Mouse (Mus musculus) cerebellum, adult 9-10 months (tissue): ENCODE results near the gene Bcor.
A peak's percentile ranks its signal among the peaks of the same experiment; 100 is the strongest.

Experiments
- DNase-seq: peaks from one replicate; pipeline ENCODE4 v3.0.0; 2022

Bcor gene

DNA sequence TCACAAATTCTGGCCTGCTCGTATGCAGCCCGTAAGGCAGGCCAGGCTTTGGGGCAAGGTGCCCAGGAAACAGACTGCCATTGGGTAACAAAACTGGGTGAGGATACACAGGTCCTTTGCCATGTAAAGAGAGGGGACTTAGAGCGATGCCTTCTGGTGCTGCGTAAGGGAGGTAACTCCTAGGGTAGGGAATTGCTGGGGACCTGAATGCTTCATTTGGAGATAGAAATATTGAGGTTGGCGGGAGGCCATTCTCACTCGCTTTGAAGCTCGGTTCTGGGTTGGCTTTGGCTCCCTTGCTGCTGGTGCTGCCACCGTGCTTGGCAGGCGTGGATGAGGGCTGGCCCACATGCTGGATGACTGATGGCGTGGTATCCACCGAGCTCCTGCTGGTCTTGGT lies 102.9 kb downstream of the Bcor start:
- peak; percentile 59 for DNase-seq

DNA sequence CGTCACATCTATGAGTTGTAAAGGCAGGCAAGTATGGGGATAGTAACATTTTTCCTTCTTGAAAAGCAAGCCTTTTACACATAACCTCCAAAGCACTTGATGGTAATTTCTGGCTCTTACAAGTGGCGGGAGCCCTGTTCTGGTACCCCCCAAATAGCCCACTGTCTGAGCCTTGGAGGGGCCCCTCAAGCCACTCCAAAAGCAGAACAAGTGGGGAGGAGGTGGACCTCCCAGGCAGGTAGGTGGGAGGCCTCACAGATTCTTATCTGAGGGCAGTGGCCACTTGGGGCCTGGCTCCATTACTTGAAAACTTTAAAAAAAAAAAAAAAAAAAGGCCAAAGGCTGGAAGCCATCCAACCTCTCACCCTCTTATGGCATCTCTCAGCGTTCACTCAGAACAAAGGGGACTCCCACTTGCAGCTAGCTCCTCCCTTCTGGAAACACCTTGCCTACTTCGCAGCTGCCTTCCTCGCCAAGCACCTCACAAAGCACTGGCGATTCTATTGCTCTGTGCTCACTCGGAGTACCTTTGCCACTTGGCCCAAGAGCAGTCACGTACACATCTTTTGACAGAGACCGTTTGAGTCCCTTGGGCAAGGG lies 106.7 kb downstream of the Bcor start:
- DNase-seq = no peak

DNA sequence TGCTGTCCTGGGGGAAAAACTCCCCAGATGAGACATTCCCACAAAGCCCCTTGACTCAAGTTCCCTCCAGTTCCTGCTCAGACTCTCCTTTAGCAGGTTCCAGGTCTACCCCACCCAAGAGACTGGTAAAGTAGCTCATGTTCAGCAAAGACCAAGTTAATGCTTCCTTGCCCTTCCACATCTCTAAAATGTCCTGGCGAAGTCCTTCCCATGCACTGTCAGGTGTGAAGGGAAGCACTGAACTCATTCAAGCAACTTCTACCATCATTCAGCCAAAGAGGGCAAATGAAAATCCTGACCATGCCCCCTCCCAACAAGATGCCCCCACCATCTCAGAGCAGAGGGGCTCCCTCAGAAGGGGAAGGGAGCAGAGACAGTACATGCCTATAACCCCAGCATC lies 107.5 kb downstream of the Bcor start:
- DNase-seq = no peak

DNA sequence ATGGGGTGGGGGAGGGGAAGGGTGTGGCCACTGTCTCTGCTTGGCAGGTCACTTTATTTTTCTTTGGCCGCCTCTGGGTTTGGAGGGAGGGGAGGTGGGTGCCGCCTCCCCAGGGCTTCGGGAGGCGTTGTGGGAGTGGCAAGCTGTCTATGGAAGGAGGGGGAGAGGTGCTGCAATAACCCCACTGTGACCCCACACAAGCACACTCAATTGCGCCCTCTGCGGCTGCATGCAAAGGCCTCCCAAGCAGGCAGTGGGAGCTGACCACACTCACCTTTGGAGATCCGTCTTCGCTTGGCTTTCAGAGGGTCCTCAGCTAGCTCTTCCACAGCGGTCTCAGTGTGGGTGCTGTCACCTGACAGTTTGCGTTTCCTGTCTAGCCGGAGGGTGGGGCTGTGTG lies 111.4 kb downstream of the Bcor start:
- DNase-seq = no peak

DNA sequence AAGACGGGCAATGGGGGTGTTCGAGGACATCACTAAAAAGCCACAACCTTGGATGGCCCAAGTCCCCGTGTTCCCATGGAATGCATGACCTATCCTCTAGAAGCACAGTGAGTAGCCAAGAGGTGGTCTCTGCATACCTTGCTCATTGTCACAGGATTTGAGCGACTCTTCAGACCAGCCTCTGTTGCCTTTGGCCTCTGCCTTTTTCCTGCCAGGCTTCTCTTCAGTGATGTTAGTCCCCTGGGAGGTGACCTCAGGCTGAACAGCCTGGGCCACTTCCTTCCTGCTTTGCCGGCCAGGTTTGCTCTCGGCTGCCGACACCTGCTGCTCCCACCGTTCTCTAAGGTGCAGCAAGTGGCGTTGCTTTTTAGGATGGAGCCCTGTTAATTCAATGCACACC lies 112.0 kb downstream of the Bcor start:
- no peak for DNase-seq

DNA sequence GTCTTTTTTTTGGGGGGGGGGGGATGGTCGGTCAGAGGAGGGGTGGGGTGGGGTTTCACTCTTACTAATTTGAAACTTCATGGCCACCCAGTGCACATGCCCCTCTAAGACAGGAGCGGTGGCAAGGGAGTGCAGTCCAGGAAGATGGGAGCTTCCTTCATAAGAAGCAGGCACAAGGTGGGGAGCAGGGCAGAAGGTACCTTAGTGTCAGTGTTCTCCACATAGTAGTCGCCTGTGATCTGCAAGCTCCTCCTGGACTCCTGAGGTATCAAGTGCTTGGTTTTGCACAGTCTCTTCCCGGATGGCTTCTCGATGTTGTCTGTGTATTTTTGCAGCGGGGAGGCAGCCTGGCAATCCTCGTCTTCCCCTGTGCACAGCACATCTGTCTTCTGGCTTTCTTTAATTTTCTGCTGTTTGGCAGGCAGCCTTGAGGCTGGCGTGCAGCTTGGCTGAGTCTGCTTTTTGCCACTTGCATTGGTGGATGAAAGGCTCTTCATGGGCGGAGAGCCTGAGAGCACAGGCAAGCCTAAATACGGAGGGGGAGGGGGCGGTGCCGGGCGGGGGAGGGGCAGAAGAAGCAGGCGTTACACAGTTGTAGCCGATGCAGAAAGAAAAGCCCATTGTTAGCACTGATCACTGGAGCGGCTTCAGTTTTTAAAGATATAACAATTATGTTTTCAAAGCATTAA lies 112.8 kb downstream of the Bcor start:
- no peak for DNase-seq

DNA sequence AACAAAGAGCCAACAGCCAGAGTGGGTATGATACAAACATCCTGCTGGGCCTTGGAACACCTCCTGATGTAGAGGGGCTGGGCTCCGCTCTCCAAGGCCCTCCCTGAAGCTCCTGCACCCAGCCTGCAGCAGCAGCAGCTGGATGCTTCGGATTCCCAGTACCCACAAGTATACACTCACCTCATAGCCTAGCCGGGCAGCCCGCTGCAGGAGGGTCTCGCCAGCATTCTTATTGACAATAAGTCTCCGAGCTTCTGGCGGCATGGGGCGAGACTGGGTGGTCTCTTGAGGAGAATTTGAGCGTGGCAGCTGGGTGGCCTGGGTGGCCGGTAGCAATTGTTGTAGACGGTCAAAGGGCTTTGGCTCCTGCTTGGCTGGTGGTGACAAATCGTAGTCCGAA lies 113.5 kb downstream of the Bcor start:
- no peak for DNase-seq

DNA sequence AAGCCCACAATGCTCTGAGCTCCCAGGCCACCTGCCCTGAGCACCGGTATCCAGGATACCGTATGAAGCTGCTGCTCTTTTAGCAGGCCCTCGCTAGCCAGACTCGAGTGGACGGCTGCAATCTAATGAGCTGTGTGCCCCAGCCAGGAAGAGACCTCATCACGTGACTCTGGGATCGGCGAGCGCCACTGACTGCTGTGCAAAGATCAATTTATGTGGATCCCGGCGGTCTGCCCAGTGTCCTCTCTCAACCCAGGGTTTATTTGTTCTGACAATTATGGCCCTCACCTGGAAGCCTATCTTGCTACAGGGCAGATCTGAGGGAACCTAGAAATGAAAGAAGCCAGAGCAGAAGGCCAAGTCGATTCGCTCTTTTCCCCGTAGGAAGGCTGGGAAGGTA lies 116.8 kb downstream of the Bcor start:
- no peak for DNase-seq

DNA sequence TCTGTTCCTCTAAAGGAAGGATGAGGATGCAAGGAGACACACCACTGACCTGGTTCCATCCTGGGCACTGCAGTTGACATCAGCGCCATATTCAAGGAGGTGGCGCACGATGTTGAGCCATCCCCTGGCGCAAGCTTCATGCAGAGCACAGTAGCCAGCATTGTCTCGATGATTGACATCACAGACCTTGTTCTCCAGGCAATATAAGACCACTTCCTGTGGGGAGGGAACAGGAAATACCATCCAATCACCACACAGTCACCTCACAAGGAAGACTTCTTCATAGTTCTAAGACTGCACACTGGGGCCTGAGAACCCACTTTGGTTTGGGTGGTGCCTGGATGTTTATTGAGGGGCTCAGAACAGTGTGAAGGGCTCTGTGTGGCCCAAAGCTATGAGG lies 118.7 kb downstream of the Bcor start:
- DNase-seq = no peak

DNA sequence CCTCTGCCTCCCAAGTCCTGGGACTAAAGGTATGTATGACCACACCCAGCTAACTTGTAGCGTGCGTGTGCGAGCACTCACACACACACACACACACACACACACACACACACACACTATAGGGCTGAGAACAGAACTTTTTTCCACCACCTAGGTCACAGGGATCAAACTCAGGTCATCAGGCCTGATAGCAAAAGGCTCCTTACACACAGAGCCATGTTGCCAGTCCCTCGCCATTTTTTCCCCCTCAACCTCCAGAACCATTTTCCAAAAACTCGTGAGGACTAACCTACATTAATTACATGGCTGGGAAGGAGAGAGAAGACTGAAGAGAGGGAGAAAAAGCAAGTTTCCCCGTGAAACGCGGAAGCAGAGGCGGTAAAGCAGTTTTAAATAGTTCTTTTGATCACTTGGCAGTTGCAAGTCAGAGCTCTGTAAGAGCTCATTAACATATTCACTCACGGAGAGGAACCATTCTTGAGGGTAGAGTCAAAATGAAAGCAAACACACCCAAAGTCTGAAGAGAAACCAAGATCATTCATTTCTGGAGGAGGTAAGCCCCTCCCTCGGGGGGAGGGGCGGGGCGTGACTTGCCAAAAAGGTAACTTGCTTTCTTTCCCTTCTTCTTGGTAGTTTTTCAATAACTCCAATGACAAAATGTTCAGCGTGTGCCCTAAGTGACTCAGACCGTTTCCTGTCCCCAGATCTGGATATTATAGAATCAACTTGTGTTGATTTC lies 145.3 kb downstream of the Bcor start:
- DNase-seq = no peak

DNA sequence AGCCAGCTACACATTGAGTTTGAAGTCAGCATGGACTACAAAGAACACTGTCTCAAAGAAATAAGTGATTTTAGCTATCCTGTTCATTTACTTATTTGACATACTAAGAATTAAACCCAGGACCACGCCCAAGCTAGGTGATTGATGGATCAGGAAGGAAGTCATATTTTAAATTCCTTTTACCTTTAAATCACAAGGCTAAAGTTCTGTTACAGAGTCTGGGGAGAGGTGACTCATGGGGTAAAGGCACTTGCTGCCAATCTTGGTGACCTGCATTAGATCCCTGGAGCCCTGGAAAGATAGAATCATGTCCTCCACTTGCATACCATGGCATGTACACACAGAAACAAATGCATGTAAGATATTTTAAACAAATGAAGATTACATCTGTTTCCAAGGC lies 149.5 kb downstream of the Bcor start:
- DNase-seq = no peak

DNA sequence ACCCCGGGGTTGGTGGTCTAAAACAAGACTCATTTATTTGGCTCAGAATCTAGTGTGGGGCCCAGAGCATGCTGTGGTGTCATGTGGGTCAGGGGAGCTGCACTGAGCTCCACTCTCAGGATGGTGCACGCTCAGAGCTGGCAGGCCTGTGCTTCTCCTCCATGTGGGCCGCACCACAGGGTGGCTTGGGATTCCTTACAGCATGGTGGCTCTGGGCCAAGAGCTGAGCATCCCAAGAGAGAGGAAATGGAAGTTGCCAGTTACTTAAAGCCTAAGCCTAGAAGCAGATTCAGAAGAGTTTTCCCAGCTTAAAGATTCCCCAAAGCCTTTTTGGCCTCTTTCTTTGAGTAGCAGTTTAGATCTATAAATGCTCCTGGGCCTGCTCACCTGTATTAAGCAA lies 151.1 kb downstream of the Bcor start:
- DNase-seq = no peak

DNA sequence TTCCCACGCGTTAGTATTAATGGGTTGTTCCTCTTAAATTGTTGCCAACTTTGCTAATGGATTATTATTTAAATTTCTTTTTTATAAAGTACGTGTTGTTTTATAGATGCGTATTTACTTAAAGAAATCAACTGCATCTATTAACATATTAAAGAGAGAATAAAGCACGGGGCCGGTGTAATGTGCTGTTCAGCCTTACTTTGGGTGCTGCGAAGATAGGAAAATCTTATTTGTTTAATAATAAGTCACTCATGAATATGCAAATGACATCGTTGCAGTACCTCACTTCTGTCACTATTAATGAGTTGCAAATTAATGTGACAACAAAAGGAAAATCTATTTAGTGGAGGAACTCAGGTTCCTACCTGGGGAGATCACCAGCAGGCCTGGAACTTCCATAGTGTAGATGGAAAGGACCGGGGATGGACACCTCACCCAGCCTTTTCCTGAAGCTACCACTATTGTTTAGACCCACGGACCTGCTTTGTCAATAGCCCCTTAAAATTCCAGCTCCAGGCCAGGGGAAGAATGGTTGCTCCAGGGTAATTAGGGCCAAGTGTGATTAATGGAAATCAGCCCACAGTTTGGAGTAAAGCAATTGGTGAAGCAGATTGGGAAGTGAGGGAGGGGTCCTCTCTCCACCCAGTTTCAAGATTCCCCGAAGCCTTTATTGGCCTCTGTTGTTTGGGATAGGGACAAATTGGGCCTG lies 152.2 kb downstream of the Bcor start:
- no peak for DNase-seq

DNA sequence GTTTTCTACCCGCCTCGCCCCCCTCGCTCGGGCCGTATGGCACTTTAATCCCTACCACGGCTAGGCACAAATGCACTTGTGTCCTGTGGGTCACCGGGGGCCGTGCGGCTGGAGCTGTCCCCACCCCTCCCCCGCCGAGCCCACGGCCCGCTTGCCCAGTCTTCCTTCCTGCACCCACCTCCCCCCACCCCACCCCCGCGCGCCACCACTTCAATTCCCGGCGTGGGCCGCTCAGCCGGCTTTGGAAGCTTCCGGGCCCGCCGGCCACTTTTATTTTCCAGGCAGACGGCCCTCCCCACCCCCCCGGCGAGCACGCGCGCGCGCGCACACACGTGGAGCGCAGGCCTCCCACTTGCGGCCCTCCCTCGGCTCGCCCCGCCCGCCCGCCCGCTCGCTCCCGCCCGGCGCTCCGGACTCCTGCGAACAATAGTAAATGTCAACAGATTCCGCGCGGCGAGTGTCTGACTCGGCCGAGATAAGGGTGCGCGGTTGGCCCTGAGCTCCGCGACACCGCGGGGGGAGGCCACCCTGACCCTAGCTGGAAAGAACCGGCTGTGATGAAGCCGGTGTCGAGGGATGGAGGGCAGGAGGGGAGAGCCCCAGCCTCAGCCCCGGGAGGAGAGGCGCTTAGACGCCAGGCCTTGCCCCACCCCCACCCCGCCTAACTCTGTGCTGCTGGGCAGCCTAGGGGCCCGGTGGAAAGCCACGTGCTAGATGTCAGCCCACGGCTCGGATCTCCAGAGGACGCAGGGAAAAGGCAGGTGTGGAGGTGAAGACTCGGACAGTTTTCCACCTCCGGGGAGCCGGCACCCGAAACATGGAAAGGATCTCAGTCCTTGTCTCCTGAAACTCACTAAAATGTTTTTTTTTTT lies 153.0 kb downstream of the Bcor start:
- peak; percentile 39 for DNase-seq

DNA sequence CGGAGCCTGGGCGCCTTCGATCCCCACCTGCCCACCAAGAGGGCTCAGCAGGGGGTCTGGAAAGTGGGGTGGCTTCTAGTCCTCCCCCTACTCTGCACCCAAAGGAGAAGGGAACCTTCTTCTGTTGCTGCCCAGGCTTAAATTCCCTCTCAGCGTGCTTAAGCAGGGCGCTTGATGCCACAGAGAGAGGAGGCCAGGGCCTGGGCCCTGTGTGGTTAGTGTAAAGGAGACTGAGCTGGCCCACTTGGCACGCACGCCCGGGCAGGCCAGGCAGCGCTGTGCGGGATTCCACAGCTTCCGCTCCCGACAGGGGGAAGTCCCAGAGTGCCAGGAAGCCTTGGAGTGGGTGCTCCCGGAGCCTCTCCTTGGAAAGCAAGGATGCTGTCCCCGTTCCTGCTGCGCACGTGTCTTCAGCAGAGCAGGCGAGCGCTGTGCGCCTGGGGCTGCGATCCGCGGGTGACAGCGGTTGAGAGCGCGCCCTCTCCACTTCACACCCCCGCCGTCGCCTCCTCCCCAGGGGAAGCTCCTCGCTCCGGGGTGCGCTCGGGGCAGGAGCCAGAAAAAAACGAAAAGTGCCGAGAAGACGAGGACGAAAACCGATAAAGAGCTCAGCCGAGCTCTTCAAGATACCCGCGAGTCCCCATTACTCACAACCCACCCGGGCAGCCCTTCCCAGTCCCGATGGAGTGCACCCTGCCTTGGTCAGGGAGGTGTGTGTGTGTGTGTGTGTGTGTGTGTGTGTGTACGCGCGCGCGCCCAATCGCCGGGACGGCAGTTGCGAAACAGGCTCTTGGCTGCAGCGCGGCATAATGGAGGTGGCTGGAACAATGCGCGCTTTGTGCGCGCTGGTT lies 153.9 kb downstream of the Bcor start:
- DNase-seq = peak; percentile 37

DNA sequence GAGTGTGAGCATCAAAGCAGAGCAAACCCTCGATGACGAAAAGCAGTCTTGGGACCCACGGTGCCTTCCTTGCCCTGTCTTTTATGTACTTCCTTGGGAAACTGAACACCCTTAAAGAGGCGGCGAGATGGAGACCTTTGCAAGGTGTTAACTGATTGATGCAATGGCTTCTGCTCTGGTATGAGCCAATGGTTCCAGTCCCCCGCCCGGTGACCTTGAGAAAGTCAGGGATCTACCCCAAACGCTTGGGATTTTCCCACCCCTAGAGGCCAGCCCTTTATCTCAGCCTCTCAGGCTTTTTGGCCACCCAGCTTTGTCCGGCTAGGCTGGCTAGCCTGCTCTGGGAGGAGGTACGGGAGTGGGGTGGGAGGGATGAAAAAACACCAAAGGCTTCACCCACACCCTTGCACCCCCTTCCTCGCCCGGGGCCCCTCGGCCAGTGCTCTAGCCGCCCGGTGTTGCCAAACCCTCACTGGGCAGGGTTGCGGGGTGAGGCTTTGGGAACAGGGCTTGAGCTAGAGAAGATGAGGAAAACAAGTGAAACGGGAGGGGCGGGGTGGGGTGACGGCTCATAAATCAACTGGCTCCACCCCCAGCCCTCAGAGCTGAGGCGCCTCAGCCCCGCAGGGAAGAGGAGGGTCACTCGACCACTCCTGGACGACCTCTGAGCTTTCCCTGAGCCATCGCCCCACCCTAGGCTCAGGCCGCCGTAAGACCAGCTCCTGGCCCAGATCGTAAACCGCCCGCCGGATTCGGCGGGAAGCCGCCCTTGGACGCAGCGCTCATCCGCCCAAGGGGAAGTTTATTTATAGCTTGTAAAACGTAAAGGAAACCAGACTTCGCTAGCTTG lies 154.7 kb downstream of the Bcor start:
- no peak for DNase-seq

DNA sequence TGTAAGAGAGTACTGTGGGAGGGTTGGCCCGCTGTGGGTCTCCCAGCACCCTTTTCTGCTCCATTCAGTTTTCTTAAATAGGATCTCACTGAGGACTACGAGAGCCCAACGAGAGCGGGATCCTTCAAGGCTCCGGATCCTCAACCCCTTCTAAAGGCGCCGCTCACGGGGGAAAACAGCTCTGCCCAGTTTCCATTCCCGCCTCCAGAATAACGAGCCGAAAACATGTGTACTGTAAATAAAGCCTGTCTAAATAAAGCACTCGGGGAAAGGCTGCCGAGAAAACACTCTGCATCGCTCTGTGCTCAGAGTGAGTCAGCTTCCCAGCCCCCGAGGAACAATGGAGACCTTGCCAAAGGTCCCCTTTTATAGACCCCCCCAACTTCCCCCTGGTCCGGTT lies 155.7 kb downstream of the Bcor start:
- DNase-seq = no peak

DNA sequence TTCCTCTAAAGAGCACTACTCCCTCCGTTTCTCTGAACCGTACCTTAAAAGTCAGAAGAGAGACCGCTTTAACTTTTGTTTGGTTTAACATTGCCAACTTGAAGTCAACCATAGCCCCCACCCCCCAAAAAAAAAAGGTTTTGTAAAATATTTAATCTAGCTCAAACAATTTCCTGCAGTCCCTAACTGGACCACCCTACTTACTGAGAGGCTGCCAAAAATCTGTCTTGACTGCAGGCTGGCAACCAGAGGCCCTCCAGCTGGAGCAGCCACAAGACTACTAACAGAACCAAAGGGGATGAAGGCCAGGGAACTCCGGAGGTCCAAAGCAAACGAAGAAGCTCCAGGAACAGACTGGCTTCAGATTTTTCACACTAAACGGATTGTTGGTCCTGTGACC lies 156.2 kb downstream of the Bcor start:
- DNase-seq = no peak

DNA sequence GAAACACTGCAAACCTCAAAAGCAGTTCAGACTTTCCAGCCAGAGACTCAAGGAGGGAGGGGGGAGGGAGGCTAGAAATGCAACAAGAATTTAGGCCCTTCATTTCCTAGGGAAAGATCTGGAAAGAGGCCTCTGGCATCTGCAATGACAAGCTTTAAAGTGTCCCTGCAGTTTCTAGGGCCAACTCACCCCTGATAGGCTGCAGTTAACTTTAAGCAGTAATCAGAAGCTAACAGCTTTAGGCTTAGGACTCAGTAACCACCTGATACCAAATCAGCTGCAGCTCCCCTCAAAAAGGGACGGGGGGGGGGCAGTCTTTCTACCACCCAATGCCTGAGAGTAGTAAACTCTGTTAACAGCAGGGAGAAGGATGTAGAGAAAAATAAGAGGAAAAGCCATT lies 156.6 kb downstream of the Bcor start:
- DNase-seq = no peak

DNA sequence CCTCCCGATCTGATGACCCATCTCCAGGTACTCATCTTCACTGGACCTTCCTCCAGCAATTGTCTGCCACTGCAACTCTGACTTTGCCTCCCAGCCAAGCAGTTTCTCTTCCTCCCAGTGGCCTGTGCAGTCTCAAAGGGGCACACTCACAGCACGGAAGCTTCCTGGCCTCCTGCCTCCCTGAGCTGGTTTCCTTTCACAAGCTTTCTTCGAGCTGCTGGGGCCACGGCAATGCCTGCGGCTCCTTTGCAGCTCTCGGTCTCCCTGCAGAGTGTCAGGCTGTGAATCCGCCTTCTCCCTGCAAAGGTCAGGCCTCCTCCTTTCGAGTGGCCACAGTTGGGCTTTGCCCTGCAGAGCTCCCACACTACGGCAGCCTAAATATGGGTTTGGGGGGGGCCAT lies 157.0 kb downstream of the Bcor start:
- no peak for DNase-seq

DNA sequence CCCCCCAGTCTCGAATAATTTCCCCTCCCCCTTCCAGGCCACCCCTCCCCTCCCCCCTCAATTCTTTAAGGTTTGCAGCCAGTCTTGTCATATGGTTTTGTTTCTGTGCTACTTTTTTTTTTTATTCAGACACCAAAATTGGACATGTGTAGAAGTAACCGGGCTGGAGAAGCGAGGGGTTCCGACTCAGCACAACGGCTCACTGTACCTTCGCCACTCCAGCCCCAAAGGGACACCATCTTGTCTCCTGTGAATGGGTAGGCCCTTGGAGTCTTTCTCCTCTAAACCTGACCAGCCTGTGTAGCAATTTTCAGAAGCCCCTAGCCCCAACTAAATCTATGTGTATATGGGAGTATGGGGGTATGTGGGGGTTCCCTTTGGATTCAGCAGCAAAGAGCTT lies 157.6 kb downstream of the Bcor start:
- DNase-seq = no peak
